Mouse (Mus musculus) midbrain, embryonic 14.5 days (tissue): ENCODE measurements around the gene Gm7029. TPM values are rescaled to one million over a fixed set of nuclear protein-coding genes. Genes with fewer than 3 reads are reported as not detected.

Experiments
- ATAC-seq: fragments of 200-750 bp; cut with Nextera tagmentation; 2 replicates; pipeline ENCODE4 v1.8.0; 2017; ENCODE audit warnings: moderate number of reproducible peaks, moderate library complexity; ENCODE audit not compliant: low FRiP score, low TSS enrichment
- DNase-seq: peaks from one replicate; pipeline ENCODE4 v3.0.0-alpha.2; 2015
- H3K27ac ChIP-seq: fragments of 300-500 bp; sonication (generic); replicated peaks from 2 replicates; pipeline ENCODE4 v1.5.1; 2014; ENCODE audit warnings: mild to moderate bottlenecking, low read depth, low read length, moderate library complexity
- H3K27me3 ChIP-seq: fragments of 300-500 bp; sonication (generic); 2 replicates; pipeline ENCODE4 v1.6.1; 2014; ENCODE audit warnings: low read length, control low read depth, mixed read lengths; ENCODE audit not compliant: control insufficient read depth, insufficient read depth
- H3K36me3 ChIP-seq: fragments of 300-500 bp; sonication (generic); 2 replicates; pipeline ENCODE4 v1.6.1; 2014; ENCODE audit warnings: low read length, control low read depth; ENCODE audit not compliant: control insufficient read depth, insufficient read depth
- H3K4me1 ChIP-seq: fragments of 300-500 bp; sonication (generic); 2 replicates; pipeline ENCODE4 v1.6.1; 2014; ENCODE audit warnings: mild to moderate bottlenecking, antibody characterized with exemption, low read length, control low read depth; ENCODE audit not compliant: control insufficient read depth, insufficient read depth
- H3K4me2 ChIP-seq: fragments of 300-500 bp; sonication (generic); 2 replicates; pipeline ENCODE4 v1.6.1; 2014; ENCODE audit warnings: mild to moderate bottlenecking, low read length, moderate library complexity
- H3K4me3 ChIP-seq: fragments of 300-500 bp; sonication (generic); replicated peaks from 2 replicates; pipeline ENCODE4 v1.5.1; 2014; ENCODE audit warnings: low read depth, low read length
- H3K9ac ChIP-seq: fragments of 300-500 bp; sonication (generic); replicated peaks from 2 replicates; pipeline ENCODE4 v1.6.1; 2014; ENCODE audit warnings: mild to moderate bottlenecking, low read length, moderate library complexity
- H3K9me3 ChIP-seq: fragments of 300-500 bp; sonication (generic); 2 replicates; pipeline ENCODE4 v1.6.1; 2016; ENCODE audit warnings: low read length, control low read depth, mixed read lengths; ENCODE audit not compliant: control insufficient read depth
- WGBS: fragments of 180-500 bp; shearing (Covaris S2); extraction: QIAGEN DNeasy Blood & Tissue Kit; methylation state at CpG from one replicate; pipeline ENCODE4 v1.1.7; 2014; 5-methylcytosine and 5-hydroxymethylcytosine counted together
- polyA plus RNA-seq: library from polyadenylated mRNA; unstranded; fragments of >200 nt; fragmentation: Nextera tagmentation; extraction: Ambion mirVana; gene quantifications from 2 replicates; pipeline ENCODE4 v1.2.1, GENCODE M21; 2014

Gene Gm7029
- polyA plus RNA-seq, 1 experiment from 2014 or later: not detected

- no peak overlapping the region for H3K9ac ChIP-seq
- H3K9me3 ChIP-seq: no peaks in the 10 kb centered on the region
- H3K27me3 ChIP-seq: no peaks in the 10 kb centered on the region
- WGBS: 64% methylated on average over 13 of the region's 13 CpGs
- H3K27ac ChIP-seq: peak overlapping the region; percentile 41; the same call in 1 of the 2 replicates
- no peak for DNase-seq
- H3K36me3 ChIP-seq: peaks cover 44% of the 10 kb centered on the region
- peak overlapping the region; percentile 65 for H3K4me2 ChIP-seq
- peak overlapping the region; percentile 49 for H3K4me3 ChIP-seq
- no peak for ATAC-seq
- H3K4me1 ChIP-seq: peaks cover 31% of the 10 kb centered on the region
Measured at GRCm38 (mm10) chr17:33914969-33915391, 41.3 kb downstream of the Gm7029 start.

- peak; percentile 98 for DNase-seq
- WGBS: under 1% methylated on average over 34 of the region's 34 CpGs
- Histone ChIP-seq H3K36me3 (peaks cover 44% of the 10 kb centered on the region), H3K9ac (peak within 1 kb of the TSS; percentile 50; the same call in 1 of the 2 replicates), H3K27ac (peak within 1 kb of the TSS; percentile 81), H3K9me3 (no peaks in the 10 kb centered on the region), H3K4me3 (peak within 1 kb of the TSS; percentile 49), H3K27me3 (no peaks in the 10 kb centered on the region), H3K4me2 (peak within 1 kb of the TSS; percentile 65), H3K4me1 (peaks cover 29% of the 10 kb centered on the region)
- ATAC-seq: peak; percentile 91
Measured at GRCm38 (mm10) chr17:33915671-33916250, 42.1 kb downstream of the Gm7029 start, which contains the start of the genes Tapbp and Zbtb22. Gene Tapbp (plus strand): TSS chr17:33915899. Gene Zbtb22 (plus strand): TSS chr17:33915904.

GRCm38 (mm10) chr17:33916294-33916693, 42.7 kb downstream of the Gm7029 start:
- Histone ChIP-seq H3K9ac (peak overlapping the region; percentile 50; the same call in 1 of the 2 replicates), H3K4me2 (peak overlapping the region; percentile 65), H3K4me3 (peak overlapping the region; percentile 49), H3K27ac (peak overlapping the region; percentile 81), H3K9me3 (no peaks in the 10 kb centered on the region), H3K36me3 (peaks cover 40% of the 10 kb centered on the region), H3K27me3 (no peaks in the 10 kb centered on the region), H3K4me1 (peaks cover 29% of the 10 kb centered on the region)
- peak; percentile 40 for ATAC-seq
- DNase-seq: no peak
- WGBS: under 1% methylated on average over 18 of the region's 20 CpGs

- no peak for ATAC-seq
- Histone ChIP-seq H3K36me3 (peaks cover 32% of the 10 kb centered on the region), H3K27ac (no peak overlapping the region), H3K27me3 (no peaks in the 10 kb centered on the region), H3K9ac (no peak overlapping the region; the same call in 1 of the 2 replicates), H3K4me2 (peak overlapping the region; percentile 65), H3K9me3 (no peaks in the 10 kb centered on the region), H3K4me1 (peaks cover 29% of the 10 kb centered on the region), H3K4me3 (peak overlapping the region; percentile 49)
- no peak for DNase-seq
- 70% methylated on average over 31 of the region's 31 CpGs for whole genome bisulfite sequencing
Measured at GRCm38 (mm10) chr17:33916847-33917655, 43.4 kb downstream of the Gm7029 start.

- H3K9ac ChIP-seq: no peak overlapping the region
- peaks cover 29% of the 10 kb centered on the region for H3K4me1 ChIP-seq
Measured at GRCm38 (mm10) chr17:33917656-33918292, 44.1 kb downstream of the Gm7029 start.

GRCm38 (mm10) chr17:33918293-33919203, 44.9 kb downstream of the Gm7029 start:
- H3K4me3 ChIP-seq: no peak overlapping the region
- no peaks in the 10 kb centered on the region for H3K9me3 ChIP-seq
- DNase-seq (no peak), ATAC-seq (no peak)
- H3K4me1 ChIP-seq: peaks cover 29% of the 10 kb centered on the region
- H3K4me2 ChIP-seq: peak overlapping the region; percentile 63
- peaks cover 20% of the 10 kb centered on the region for H3K36me3 ChIP-seq
- no peak overlapping the region for H3K9ac ChIP-seq
- no peak overlapping the region for H3K27ac ChIP-seq
- H3K27me3 ChIP-seq: no peaks in the 10 kb centered on the region
- 65% methylated on average over 37 of the region's 37 CpGs for WGBS

More at GRCm38 (mm10) chr17:33917656-33918292, 44.1 kb downstream of the Gm7029 start:
- Histone ChIP-seq H3K4me3 (no peak overlapping the region), H3K4me2 (0 out of 2 replicates have a peak overlapping the region, but pooled peaks have one; percentile 5), H3K27me3 (no peaks in the 10 kb centered on the region), H3K9me3 (no peaks in the 10 kb centered on the region), H3K36me3 (peaks cover 27% of the 10 kb centered on the region), H3K27ac (no peak overlapping the region)
- DNase-seq: no peak
- ATAC-seq: no peak
- WGBS: 86% methylated on average over 18 of the region's 18 CpGs

GRCm38 (mm10) chr17:33919351-33920281, 46.0 kb downstream of the Gm7029 start:
- Histone ChIP-seq H3K36me3 (peaks cover 9% of the 10 kb centered on the region), H3K4me1 (peaks cover 29% of the 10 kb centered on the region), H3K27me3 (no peaks in the 10 kb centered on the region), H3K9me3 (no peaks in the 10 kb centered on the region), H3K9ac (peak overlapping the region; percentile 52), H3K4me2 (peak overlapping the region; percentile 63), H3K4me3 (peak overlapping the region; percentile 36), H3K27ac (0 out of 2 replicates have a peak overlapping the region, but pooled peaks have one; percentile 41)
- under 1% methylated on average over 52 of the region's 52 CpGs for WGBS
- ATAC-seq: no peak
- DNase-seq: peak; percentile 37
